Mouse (Mus musculus) gastrocnemius, adult 8-10 months (tissue): ENCODE measurements around the gene Txndc16. TPM values are rescaled to one million over a fixed set of nuclear protein-coding genes. Genes with fewer than 3 reads are reported as not detected.

Source experiments
- DNase-seq, 2 experiments: peaks; one replicate each; pipeline ENCODE4 v3.0.0; 2022; ENCODE audit warnings: low spot score in 2 of 2
- total RNA-seq, 4 experiments: library from RNA; stranded (reverse); gene quantifications; 2 replicates each; pipeline ENCODE4 v1.2.4; 2022

Txndc16 gene
- total RNA-seq: 10 to 100 TPM in 2 of 4 experiments, 1 to 10 TPM in 2; 8.4 to 15.6 (median 9.9) TPM

DNA sequence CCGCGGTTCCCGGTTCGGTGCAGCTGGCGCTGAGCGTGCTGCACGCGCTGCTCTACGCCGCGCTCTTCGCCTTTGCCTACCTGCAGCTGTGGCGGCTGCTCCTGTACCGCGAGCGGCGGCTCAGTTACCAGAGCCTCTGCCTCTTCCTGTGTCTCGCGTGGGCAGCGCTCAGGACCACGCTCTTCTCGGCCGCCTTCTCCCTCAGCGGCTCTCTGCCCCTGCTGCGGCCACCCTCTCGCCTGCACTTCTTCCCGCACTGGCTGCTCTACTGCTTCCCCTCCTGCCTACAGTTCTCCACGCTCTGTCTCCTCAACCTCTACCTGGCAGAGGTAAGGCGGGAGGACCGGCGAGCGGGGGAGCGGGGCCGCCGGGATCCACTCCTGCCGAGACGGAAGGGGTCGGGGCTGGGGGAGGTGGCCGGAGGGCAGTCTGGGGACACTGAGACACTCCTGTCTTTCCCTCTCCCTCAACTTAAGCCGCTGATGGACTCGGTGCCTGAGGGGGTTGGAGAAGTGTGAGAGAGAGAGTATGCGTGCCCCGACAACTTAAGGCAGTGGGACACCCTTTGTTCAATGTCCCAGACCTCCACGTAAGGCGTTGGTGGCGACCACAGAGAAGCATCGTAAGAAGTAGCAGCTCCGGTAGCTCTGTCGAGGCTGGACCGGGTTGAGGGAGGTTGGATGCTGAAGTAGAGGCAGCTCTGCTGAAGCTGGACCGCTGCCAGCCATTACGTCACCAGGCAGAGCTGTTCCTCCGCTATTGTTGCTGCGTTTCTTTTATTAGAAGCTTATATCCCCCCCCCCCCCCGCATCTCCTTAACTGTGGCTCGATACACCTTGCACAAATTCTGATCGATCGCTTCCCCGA is at the start of gene Txndc16:
TSS of gene Txndc16 (minus strand) at position 239 of the 867 bp plus-strand sequence.
- DNase-seq: peak; percentile 37 to 57

DNA sequence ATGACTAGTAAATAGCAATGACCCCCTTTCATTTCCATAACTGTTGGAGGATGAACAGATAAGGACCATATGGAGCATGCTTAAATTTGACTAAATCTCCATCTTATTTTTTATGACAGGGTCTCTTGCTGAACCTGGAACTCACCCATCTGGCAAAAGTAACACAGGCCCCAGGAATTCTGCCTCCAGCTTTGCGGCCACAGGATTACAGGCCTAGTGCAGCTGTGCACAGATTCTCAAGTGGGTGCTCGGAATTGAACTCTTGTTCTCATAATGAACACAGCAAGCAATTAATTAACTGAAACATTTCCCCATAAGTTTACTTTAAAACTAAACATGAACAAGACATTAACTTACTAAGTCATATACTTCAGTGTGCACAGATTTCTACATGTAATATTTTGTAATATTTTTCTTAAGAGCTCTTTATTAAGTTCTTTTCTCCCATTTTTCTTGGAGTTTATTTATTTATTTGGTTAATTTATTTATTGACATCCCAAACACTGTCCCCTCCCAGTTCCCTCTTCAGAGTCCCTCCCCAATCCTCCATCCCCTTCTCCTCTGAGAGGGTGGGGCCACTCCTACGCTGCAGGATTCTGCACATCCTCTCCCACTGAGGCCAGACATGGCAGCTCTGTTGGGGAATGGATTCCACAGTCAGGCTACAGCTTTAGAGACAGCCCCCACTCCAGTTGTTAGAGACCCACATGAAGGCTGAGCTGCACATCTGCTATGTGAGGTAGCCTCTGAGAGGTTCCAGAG is 43.9 kb upstream of the Txndc16 start:
- DNase-seq: no peak

DNA sequence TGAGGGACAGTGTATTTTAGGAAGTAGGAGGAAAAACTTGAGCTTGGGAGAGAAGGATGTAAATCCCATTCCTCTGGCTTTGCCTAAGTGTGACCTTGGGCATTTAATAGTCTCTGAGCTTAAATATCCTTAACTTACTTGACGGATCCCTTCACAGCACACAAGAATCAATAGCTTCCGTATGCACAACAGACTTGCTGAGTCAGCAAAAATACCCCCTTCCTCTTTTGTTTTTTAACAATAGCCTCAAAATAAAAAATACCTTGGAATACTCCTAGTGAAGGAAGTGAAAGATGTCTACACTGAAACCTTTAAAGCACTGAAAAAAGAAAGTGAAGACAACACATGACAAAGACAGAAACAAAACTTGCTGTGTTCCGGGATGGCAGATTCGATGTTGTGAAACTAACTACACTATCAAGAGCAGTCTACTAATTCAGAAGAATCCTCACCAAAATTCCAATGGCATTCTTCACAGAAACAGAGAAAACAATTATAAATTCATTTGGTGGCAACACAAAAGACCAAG is 31.5 kb upstream of the Txndc16 start:
- DNase-seq: no peak

DNA sequence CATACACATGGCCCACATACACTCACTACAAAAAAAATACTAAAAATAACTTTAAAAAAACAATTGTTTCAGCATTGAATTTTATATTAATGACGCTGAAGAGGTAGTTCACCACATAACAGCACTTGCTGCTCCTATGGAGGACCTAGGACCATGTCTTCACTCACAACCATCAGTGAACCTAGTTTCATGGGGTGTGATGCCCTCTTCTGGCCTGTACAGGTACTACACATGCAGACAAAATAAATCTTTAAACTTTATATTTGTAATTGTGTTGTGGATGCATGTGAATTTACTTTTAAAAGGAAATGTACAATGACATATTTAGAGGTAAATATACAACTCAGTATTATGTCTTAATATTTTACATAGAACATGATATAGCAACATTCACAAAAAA is 21.5 kb upstream of the Txndc16 start:
- DNase-seq: no peak

DNA sequence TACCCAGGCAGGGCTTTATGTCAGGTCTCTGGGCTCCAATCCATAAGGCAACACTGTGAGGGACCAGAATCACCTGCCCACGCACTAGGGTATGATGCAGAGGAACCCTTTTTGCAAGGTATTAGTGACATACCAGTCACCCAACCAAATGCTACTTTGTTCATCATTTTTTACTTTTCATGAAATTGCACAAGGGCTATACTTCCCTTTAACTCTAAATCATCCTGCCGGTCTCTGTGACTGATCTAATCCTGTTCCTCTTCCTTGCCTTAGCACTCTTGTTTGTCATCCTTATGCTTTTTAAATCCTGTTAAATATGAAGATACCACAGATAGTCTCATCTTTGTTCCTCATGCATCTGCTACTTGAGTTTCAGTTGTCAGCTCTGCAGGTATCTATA is 18.9 kb upstream of the Txndc16 start:
- no peak for DNase-seq

DNA sequence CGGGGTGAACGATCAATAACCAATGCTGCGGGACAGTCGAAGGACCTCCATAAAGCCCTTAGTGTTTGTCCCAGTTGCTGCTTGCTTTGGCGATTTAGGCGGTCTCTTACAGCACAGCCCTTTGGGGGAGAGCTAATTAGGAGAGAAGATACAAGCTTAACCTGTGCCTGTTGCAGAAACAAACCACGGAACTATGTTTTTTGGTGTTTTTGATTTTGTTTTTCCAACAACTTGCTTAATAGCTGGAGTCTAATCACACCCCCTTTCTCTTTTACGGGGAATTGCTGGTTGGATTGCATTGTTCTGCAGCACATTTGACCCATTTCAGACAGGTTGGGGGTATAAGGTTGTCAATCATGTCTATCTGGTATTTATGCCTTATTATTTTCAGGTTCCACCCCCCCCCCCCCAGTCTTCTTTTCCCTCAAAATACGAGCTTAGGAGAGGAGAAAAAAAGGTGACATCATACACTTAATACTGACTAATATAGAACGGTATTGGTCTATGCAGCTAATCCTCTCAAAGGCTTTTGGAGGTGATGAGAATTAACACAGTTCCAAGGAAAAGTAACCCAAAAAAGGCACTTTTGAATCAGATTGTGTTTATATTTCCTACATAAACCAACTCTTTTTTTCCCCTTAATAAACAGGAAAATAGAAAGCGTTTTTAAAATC is 966 bp upstream of the Txndc16 start:
- no peak for DNase-seq

DNA sequence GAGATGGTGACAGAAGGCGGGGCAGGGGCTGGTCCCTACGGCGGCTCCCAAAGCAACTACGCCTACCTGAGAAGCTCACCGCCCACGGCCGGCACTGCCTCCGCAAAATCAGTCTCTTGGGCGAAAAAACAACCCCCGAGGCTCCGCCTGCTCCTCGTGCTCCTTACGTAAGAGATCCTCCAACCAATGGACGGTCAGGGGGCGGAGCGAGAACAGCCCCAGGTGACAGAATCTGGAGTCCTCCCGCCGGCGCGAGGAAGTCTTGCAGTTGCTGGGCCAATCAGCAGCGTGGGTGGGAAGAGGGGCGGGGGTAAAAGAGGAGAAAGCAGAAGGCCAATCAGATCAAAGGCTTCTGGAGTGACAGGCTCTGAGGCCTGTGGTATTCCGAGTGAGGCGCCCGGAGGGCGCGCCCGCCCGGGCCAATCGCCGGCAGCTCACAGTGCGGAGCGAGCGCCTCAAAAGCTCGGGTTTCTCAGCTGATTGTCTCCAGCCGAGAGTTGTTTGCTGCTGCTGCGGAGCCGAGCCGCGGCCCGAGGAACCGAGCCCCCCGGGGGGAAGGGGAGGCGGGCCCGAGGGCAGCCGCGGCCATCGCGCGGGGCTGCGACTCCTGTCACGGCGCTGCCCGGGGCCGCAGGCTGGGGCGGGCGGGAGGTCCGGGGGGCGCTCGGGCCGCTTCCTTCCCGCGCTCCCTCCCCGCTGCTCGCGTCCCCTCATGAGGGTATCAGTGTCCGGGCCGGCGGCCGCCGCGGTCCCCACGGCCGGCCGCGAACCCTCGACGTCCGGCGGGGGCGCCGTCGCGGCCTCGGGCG is 643 bp downstream of the Txndc16 start, which contains the start of gene Gpr137c:
TSS of gene Gpr137c (plus strand) at position 437 of the 809 bp plus-strand sequence.
- peak; percentile 97 to 99 for DNase-seq

DNA sequence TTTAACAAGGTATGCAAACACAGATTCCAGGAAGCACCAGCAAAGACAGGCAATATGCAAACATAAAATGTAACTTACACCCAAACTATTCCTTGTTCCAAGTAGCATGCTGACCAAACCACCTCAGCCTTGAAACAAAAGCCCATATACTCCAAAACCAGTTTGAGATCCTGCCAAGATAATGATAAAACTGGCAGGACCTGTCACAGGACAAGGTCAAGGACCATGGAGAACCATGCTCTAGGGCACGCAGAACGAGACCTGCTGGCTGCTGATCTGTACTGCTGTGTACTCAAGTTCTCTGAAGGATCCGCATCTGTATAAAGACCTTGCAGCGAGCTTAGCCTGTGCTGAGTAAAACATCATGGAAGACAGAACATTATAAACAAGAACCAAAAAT is 2.4 kb downstream of the Txndc16 start:
- DNase-seq: no peak

DNA sequence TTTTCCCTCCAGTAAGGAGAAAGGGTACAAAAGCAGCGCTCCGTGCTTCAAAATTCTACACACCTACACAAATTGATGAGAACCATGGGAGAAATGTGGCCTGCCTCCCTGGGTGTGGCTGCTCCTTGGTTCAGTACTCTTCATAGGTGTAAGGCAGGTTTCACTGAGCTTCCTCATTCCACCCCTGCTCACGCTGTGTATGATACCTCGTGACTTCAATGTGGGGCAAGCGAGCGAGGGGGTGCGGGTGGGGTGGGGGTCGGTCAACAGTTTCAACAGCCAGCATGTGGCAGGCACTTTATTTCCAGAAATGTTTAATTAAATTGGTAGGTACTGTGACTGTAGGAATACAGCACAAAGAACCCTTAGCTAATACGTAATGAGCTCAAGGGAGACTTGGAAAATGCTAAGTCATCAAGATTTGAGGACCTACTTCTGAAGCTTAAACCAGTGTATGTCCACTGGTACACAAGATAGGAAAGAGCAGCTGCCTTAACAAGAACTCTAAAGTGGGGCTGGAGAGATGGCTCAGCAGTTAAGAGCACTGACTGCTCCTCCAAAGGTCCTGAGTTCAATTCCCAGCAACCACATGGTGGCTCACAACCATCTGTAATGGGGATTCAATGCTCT is 3.3 kb downstream of the Txndc16 start:
- no peak for DNase-seq

DNA sequence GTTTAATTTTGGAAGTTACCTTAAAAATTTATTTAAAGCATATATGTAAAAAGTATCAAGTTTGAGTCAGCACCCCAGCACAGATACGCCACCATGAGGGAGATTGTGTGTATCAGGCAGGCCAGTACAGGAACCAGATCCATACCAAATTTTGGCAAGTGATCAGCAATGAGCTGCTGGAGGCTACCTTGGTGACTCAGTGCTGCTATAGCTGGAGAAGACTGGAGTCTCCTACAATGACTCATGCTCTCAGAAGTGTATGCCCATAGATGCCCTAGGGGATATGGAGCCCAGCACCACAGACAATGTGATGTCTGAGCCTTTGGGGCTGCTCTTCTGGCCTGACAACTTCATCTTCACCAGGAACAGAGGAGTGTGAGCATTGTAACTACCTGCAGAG is 8.7 kb downstream of the Txndc16 start:
- no peak for DNase-seq

DNA sequence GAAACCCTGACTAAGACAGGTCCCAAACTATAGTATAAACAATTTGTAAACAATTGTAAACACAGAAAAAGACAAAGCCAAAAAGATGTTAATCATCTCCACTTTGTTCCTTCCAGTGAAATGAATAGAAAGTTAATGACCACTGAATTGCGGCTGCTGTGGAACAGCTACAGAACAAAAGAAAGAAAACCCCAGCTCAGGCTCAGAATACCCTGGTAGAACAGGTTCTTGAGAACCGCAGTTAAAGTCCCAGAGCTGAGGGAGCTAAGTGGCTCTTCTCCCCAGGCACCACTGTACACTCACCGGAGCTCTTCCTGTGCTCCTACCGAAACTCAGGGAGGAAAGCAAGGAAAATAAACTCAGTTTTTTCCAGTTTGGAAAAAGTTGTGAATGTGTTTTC is 9.4 kb downstream of the Txndc16 start:
- no peak for DNase-seq

DNA sequence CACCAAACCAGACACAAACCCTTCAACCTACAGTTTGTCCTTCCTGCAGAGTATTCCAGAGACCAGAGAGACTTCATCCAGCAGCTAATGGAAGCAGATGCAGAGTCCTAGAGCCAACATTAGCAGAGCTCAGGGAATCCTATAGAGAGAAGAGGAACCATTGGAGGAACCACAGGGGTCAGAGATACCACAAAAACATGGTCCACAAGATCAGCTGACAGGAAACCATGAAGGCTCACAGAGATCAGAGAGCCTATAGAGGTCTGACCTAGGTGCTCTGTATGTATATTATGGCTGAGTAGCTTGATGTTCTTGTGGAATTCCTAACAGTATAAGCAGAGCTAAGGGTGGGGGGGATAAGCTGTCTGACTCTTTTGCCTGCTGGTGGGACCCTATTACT is 19.5 kb downstream of the Txndc16 start:
- DNase-seq: no peak

DNA sequence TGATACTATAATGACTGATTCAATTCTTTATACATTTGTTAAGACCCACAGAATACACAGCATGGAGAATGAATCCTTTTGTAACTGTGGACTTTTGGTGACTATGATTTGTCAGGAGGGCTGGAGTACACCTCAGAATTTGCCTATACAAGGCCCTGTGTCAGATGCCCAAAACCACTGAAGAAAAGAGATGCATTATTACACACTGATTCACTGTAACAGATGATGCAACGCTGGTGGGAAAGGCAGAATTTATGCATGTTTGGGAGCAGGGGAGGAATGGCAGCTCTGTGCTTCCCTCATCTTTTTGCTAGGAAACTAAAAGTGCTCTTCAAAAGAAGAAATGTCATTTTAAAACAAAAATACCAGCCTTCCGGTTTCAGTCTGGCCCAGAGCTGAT is 29.1 kb downstream of the Txndc16 start:
- DNase-seq: no peak

DNA sequence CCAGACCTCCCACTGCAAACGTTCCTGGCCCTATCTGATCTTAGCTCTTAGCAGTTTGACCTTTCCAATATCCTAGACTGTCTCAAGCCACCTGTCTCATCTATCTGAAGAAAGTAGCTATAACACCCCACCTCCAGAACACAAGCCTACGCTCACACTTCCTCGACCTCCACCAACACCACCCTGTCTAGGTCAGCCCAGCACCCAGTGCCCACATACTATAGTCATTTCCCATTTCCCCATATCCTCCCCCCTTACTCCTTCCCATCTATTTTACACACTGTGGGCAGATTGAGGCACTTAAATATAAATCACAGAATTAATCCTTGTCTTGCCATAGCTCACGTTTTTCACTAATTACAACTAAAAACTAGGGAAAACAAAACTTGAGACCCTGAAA is 38.5 kb downstream of the Txndc16 start:
- DNase-seq: no peak

DNA sequence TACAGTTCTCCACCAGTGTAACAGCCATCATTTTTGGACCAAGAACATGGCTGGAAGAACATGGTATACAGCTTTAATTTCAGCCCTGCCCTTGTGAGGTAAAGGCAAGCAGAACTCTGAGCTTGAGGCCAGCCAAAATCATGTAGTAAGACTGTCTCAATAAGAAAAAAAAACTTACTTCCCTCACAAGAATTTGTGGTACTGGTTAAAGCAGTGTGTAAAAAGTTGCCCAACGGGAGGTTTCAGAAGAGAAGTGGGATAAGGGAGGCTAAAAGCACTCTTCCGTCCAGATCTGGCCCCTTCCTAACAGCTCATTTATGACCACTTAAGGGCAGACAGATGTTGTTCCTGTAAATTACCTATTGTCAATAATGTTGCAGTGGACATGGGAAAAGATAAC is 40.5 kb downstream of the Txndc16 start:
- no peak for DNase-seq

DNA sequence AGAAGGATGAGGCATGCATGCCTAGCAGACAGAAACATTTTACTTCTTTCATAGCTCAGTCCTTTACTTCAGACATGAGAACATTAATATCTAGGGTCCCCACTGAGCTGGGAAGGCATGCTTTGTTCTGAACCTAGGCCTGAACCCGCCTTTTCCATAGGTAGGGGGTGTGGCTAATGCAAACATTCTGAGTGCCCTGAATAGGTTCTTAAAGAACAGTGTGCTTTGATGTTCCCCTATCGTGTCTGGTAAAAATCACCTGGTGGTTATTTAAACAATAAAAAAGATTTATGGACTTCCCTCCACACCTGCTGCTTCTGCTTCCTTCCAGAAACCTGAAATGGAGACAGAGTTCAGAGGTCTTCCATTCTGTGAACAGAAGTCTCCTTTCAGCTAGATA is 40.9 kb downstream of the Txndc16 start:
- DNase-seq: no peak

DNA sequence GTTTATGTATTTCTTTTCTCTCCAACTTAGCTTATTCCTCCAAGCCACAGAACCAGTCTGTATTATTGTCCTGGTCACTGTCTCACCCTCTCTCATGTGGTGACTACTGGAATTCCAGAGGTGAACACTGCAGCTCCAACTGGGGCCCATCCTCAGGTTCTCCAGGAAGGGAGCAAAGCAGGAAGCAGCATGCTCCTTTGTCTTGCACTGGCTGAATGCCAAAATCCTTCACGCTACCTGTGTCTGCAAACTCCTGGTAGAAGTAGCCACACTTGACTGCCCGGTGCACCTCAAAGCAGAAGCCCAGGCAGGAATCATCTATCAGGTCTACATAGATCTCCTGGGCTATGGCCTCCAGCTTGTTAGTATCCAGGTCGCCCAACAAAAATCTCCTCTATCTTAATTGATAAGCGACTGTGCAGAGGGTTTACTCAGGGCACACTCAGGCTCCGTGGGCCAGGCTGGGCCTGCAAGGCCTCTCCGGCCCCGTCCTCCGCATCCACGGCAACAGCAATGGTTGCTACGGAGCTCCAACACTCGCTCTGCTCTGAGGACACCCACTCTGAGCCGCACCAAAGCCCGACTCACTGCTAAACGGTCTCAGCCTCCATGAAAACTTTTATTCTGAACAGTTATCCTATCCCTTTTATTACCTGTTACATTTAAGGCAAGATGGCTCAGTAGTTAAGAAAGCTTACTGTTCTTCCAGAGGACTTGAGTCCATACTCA is 45.0 kb downstream of the Txndc16 start:
- DNase-seq: no peak

DNA sequence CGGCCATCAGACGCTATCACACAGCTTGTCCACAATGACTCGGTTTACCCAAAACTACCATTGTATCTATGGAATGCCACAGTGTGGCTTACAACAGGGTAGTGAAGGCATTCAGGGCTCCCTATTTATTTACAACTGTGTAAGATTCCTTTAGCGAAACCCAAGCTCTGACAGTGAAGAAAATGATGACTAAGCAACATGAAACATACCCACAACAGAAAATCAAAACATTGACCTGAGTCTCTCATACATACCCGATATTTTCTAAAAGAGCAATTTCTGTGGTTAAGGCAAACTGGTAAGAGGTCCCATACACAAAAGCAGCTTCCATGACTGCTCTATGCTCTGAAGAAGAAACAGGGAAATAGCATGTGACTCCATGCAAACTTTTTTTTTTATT is 47.9 kb downstream of the Txndc16 start:
- no peak for DNase-seq

DNA sequence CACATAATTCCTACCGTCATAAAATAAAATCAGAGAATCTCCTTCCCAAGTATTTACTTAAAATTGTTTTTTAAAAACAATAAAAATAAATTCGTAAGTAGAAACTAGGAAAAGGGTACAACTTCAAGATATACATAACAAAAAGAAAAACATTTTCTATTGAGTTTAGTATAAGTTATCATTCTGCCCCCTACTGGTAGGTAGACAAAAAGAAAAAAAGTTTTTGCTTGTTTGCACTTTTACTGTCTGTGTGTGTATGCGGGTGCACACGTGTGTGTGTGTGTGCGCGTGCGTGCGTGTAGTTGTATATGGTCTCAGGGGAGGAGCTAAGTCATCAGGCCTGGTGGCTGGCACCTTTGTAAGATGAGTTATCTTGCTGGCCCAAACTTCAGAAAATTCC is 52.8 kb downstream of the Txndc16 start:
- no peak for DNase-seq
